Mouse (Mus musculus) MEL (cell line): ENCODE measurements around the gene Creb5.

Experiments used
- E2F4 ChIP-seq: IDR thresholded peaks from 2 replicates; pipeline ENCODE4 v1.6.1; 2011; ENCODE audit warnings: low read depth, low read length, improper control_type of control experiment, borderline replicate concordance
- JUND ChIP-seq: IDR thresholded peaks from 2 replicates; pipeline ENCODE4 v1.6.1; 2011; ENCODE audit warnings: low read depth, mild to moderate bottlenecking, improper control_type of control experiment, low read length
- KAT2A ChIP-seq: conservative IDR thresholded peaks from 2 replicates; pipeline ENCODE4 v1.6.1; 2012; ENCODE audit warnings: low read depth, low read length, improper control_type of control experiment, inconsistent platforms
- NRF1 ChIP-seq: IDR thresholded peaks from 2 replicates; pipeline ENCODE4 v1.6.1; 2014; ENCODE audit warnings: low read depth, mild to moderate bottlenecking, inconsistent platforms, low read length, improper control_type of control experiment, moderate library complexity; ENCODE audit not compliant: poor library complexity, insufficient read depth, severe bottlenecking
- POLR2AphosphoS5 ChIP-seq: IDR thresholded peaks from 2 replicates; pipeline ENCODE4 v1.6.1; 2012; ENCODE audit warnings: low read depth, borderline replicate concordance, mild to moderate bottlenecking, inconsistent platforms, low read length, moderate library complexity, mixed read lengths
- ZC3H11A ChIP-seq: IDR thresholded peaks from 2 replicates; pipeline ENCODE4 v1.6.1; 2012; ENCODE audit warnings: low read depth, mild to moderate bottlenecking, inconsistent platforms, low read length, improper control_type of control experiment

DNA sequence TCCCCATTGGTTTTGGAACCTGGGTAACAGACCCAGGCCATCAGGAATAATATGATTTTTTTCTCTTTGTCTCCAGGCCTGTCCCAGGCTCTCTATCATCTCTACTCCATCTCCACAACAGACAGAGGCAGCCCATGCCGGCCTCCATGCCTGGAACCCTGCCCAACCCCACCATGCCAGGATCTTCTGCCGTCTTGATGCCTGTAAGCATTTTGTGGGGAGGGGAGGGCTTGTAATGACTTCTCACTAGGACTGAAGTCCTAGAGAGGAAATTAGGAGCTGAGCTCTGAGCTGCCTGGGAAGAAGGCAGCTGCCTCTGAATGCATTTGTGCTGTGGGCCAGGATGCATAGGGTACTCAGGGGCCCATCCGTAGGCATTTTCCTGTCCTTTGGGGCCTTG, 317.3 kb downstream of the Creb5 start:
- TF ChIP-seq ZC3H11A (no peak), E2F4 (no peak), JUND (no peak), KAT2A (no peak), POLR2AphosphoS5 (no peak), NRF1 (no peak)
